Mouse (Mus musculus) heart, postnatal 0 days (tissue): Measurements from ENCODE around the gene Ephb2. TPM values are rescaled to one million over a fixed set of nuclear protein-coding genes. Genes with fewer than 3 reads are reported as not detected.

ENCODE experiments used
- ATAC-seq: fragments of 200-750 bp; cut with Nextera tagmentation; 2 replicates; pipeline ENCODE4 v1.8.0; 2017; ENCODE audit warnings: low read depth, moderate number of reproducible peaks, moderate library complexity; ENCODE audit not compliant: insufficient read depth
- DNase-seq: peaks from one replicate; pipeline ENCODE4 v3.0.0-alpha.2; 2016; ENCODE audit warnings: low spot score
- H3K27ac ChIP-seq: fragments of 300-500 bp; sonication (generic); 2 replicates; pipeline ENCODE4 v1.5.1; 2014; ENCODE audit warnings: low read depth, mild to moderate bottlenecking
- H3K27me3 ChIP-seq: fragments of 300-500 bp; sonication (generic); 2 replicates; pipeline ENCODE4 v1.6.1; 2014; ENCODE audit warnings: low read length, mixed read lengths; ENCODE audit not compliant: control insufficient read depth, insufficient read depth
- H3K36me3 ChIP-seq: fragments of 300-500 bp; sonication (generic); replicated peaks from 2 replicates; pipeline ENCODE4 v1.6.1; 2014; ENCODE audit warnings: low read length, mixed read lengths; ENCODE audit not compliant: control insufficient read depth, insufficient read depth
- H3K4me1 ChIP-seq: fragments of 300-500 bp; sonication (generic); 2 replicates; pipeline ENCODE4 v1.6.1; 2014; ENCODE audit warnings: antibody characterized with exemption; ENCODE audit not compliant: control insufficient read depth, insufficient read depth
- H3K4me2 ChIP-seq: fragments of 300-500 bp; sonication (generic); 2 replicates; pipeline ENCODE4 v1.6.1; 2014; ENCODE audit warnings: low read depth, mild to moderate bottlenecking, low read length, moderate library complexity
- H3K4me3 ChIP-seq: fragments of 300-500 bp; sonication (generic); 2 replicates; pipeline ENCODE4 v1.5.1; 2014; ENCODE audit warnings: low read depth, low read length
- H3K9ac ChIP-seq: fragments of 300-500 bp; sonication (generic); replicated peaks from 2 replicates; pipeline ENCODE4 v1.6.1; 2014; ENCODE audit warnings: low read depth, low read length, mixed read lengths
- H3K9me3 ChIP-seq: fragments of 300-500 bp; sonication (generic); replicated peaks from 2 replicates; pipeline ENCODE4 v1.6.1; 2016; ENCODE audit warnings: low read length; ENCODE audit not compliant: control insufficient read depth
- CTCF ChIP-seq: IDR thresholded peaks from 2 replicates; pipeline ENCODE4 v1.5.1; 2016; ENCODE audit warnings: antibody characterized with exemption, control low read depth, low read depth
- EP300 ChIP-seq: IDR thresholded peaks from 2 replicates; pipeline ENCODE4 v1.6.1; 2016; ENCODE audit warnings: antibody characterized with exemption, low read depth
- WGBS: fragments of 180-500 bp; shearing (Covaris S2); extraction: QIAGEN DNeasy Blood & Tissue Kit; methylation state at CpG from one replicate; pipeline ENCODE4 v1.1.7; 2014; 5-methylcytosine and 5-hydroxymethylcytosine counted together
- polyA plus RNA-seq: library from polyadenylated mRNA; unstranded; fragments of >200 nt; fragmentation: Nextera tagmentation; extraction: Ambion mirVana; gene quantifications from 2 replicates; pipeline ENCODE4 v1.2.1, GENCODE M21; 2015
- total RNA-seq: library from RNA; depleted of rRNA; stranded (reverse); fragments of >200 nt; gene quantifications from 2 replicates; pipeline ENCODE4 v1.2.3, GENCODE M21; 2014; ENCODE audit warnings: low replicate concordance

The Ephb2 gene
- total and polyA plus RNA-seq, 2 experiments from 2014 or later, result 0.19 to 10.2 TPM

DNA sequence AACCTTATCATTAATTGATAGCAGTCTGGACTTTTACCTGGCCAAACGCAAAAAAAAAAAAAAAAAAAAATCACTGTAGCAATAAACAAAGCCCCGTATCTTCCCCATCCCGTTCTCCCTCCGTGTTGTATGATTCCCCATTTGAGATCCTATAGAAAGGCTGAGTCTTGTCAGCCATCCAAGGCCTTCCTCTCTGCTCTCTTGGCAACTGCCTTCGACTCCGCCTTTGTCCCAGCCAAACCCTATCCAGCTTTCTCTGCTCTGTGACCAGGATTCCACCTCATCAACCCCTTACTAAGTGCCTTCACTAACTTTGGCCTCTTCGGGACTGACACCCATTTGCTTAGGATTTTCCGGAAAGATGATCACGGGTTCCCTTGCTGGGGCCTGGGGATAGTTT is 2.2 kb upstream of the Ephb2 start:
- Histone ChIP-seq H3K4me3 (no peak overlapping the region), H3K9ac (no peak overlapping the region), H3K9me3 (no peaks in the 10 kb centered on the region), H3K27me3 (peaks cover 74% of the 10 kb centered on the region), H3K27ac (no peak overlapping the region), H3K36me3 (no peaks in the 10 kb centered on the region), H3K4me2 (no peak overlapping the region), H3K4me1 (0 out of 2 replicates have a peak, but pooled peaks cover 10% of the 10 kb centered on the region)
- DNase-seq, result no peak
- no peak for ATAC-seq
- 66% methylated on average over 9 of the region's 9 CpGs for WGBS
- TF ChIP-seq EP300, result no peak
- TF ChIP-seq CTCF, result no peak

- Histone ChIP-seq H3K4me2 (peak overlapping the region; percentile 98), H3K4me3 (peak overlapping the region; percentile 65), H3K9me3 (no peaks in the 10 kb centered on the region), H3K27ac (no peak overlapping the region), H3K4me1 (0 out of 2 replicates have a peak, but pooled peaks cover 10% of the 10 kb centered on the region), H3K36me3 (no peaks in the 10 kb centered on the region), H3K27me3 (peaks cover 90% of the 10 kb centered on the region), H3K9ac (peak overlapping the region; percentile 51; the same call in 1 of the 2 replicates)
- ATAC-seq, result peak; percentile 37
- 1% methylated on average over 15 of the region's 27 CpGs for WGBS
- DNase-seq, result no peak
- no peak for TF ChIP-seq CTCF
- TF ChIP-seq EP300, result no peak
These were observed 671 bp upstream of the Ephb2 start for GRCm38 (mm10) chr4:136836387-136836931.

- DNase-seq, result no peak
- TF ChIP-seq CTCF, result no peak
- no peak for TF ChIP-seq EP300
- H3K4me1 ChIP-seq, result 0 out of 2 replicates have a peak, but pooled peaks cover 10% of the 10 kb centered on the region
- WGBS, result 2% methylated on average over 65 of the region's 76 CpGs
- no peaks in the 10 kb centered on the region for H3K9me3 ChIP-seq
- H3K4me3 ChIP-seq, result peak overlapping the region; percentile 65
- no peak overlapping the region for H3K27ac ChIP-seq
- H3K36me3 ChIP-seq, result no peaks in the 10 kb centered on the region
- ATAC-seq, result no peak
- peak overlapping the region; percentile 98 for H3K4me2 ChIP-seq
- peaks cover 96% of the 10 kb centered on the region for H3K27me3 ChIP-seq
- H3K9ac ChIP-seq, result peak overlapping the region; percentile 51
These were observed 770 bp downstream of the Ephb2 start for GRCm38 (mm10) chr4:136834815-136835620.

DNA sequence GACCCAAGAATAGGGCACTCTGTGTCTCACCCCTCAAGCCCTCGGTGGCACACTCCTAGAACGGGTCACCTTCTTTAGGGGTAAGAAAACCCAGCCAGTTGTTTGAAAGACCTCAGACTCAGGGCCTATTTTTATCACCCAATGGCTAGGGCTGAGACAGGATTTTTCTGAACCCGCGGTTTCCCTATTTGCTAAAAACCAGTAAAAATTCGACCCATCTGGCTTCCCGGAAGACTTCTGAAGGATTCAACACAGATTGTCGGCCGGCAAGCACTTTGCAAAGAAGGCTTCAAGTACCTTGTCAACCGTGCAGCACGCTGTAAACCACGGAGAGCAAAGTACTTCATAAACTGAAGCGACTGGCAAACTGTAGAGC is 1.4 kb downstream of the Ephb2 start:
- H3K4me3 ChIP-seq, result peak overlapping the region; percentile 65; the same call in 1 of the 2 replicates
- no peak overlapping the region for H3K27ac ChIP-seq
- no peaks in the 10 kb centered on the region for H3K9me3 ChIP-seq
- ATAC-seq (no peak), DNase-seq (no peak)
- H3K4me2 ChIP-seq, result peak overlapping the region; percentile 98
- TF ChIP-seq CTCF (no peak), EP300 (no peak)
- no peak overlapping the region for H3K9ac ChIP-seq
- 0 out of 2 replicates have a peak, but pooled peaks cover 10% of the 10 kb centered on the region for H3K4me1 ChIP-seq
- WGBS, result 16% methylated on average over 12 of the region's 12 CpGs
- H3K36me3 ChIP-seq, result no peaks in the 10 kb centered on the region
- peaks cover 96% of the 10 kb centered on the region for H3K27me3 ChIP-seq

GRCm38 (mm10) chr4:136833619-136834351 is 2.0 kb downstream of the Ephb2 start:
- Histone ChIP-seq H3K9ac (no peak overlapping the region), H3K36me3 (no peaks in the 10 kb centered on the region), H3K9me3 (no peaks in the 10 kb centered on the region), H3K4me3 (no peak overlapping the region), H3K27ac (no peak overlapping the region), H3K4me2 (no peak overlapping the region), H3K4me1 (0 out of 2 replicates have a peak, but pooled peaks cover 10% of the 10 kb centered on the region), H3K27me3 (peaks cover 96% of the 10 kb centered on the region)
- DNase-seq, result no peak
- WGBS, result 65% methylated on average over 21 of the region's 21 CpGs
- TF ChIP-seq EP300, result no peak
- TF ChIP-seq CTCF, result no peak
- no peak for ATAC-seq
